Comparison of ENCODE assay signal across 17 mouse cellular contexts in genomic region chr17:13123308-13124038, GRCm38 (mm10). TPM values are rescaled to one million over a fixed set of nuclear protein-coding genes. Genes with fewer than 3 reads are reported as not detected.
DNase-seq lines count a peak whose midpoint lies in the region; ATAC-seq and TF ChIP-seq lines count a peak whose summit lies in the region.
"Not testable (repeated sequence)": the region's sequence is repeated elsewhere in the genome, so short reads cannot be mapped to it uniquely, and the experiment has no call there.
"Had no signal": no experiment of that assay in that cellular context is flagged by ENCODE, and none has a peak within 500 bp of the region (broad histone marks: within the 10 kb centered on the region; RNA-seq: fewer than 3 reads in every experiment).

No protein-coding gene starts in this region.

- WGBS in embryonic facial prominence, embryonic 12.5 days: 85% methylated on average over 2 of the region's 5 CpGs
- WGBS in hindbrain, embryonic 11.5 days: 90% methylated on average over 2 of the region's 5 CpGs
- 80% methylated on average over 2 of the region's 5 CpGs for WGBS in intestine, embryonic 14.5 days
- 93% methylated on average over 2 of the region's 5 CpGs for WGBS in limb, embryonic 15.5 days
- 100% methylated on average over 2 of the region's 5 CpGs for WGBS in midbrain, postnatal 0 days

- not testable (repeated sequence) for H3K27ac ChIP-seq in embryonic facial prominence, embryonic 12.5 days; hindbrain, embryonic 11.5 days (ENCODE audit: low read depth, low read length); intestine, embryonic 14.5 days (ENCODE audit: low read depth); limb, embryonic 15.5 days; midbrain, postnatal 0 days (ENCODE audit: low read depth, low read length)

- DNase-seq in hindbrain, embryonic 11.5 days (ENCODE audit: low spot score); intestine, embryonic 14.5 days (ENCODE audit: low spot score); midbrain, postnatal 0 days (ENCODE audit: low spot score): not testable (repeated sequence)

- not testable (repeated sequence) for H3K9ac ChIP-seq in embryonic facial prominence, embryonic 12.5 days; hindbrain, embryonic 11.5 days (ENCODE audit: low read depth, low read length); intestine, embryonic 14.5 days (ENCODE audit: low read length); limb, embryonic 15.5 days; midbrain, postnatal 0 days (replicated peaks; ENCODE audit: low read length, poor library complexity, severe bottlenecking)

- not testable (repeated sequence) for H3K36me3 ChIP-seq in embryonic facial prominence, embryonic 12.5 days; hindbrain, embryonic 11.5 days (ENCODE audit: control insufficient read depth, insufficient read depth, low read length); intestine, embryonic 14.5 days (ENCODE audit: control insufficient read depth, insufficient read depth, low read length); limb, embryonic 15.5 days; midbrain, postnatal 0 days (ENCODE audit: insufficient read depth, low read length)

- 0 out of 2 replicates have a peak, but pooled peaks have one; percentile 43 for ATAC-seq in embryonic facial prominence, embryonic 12.5 days (ENCODE audit: insufficient number of reproducible peaks, insufficient read depth, low FRiP score, low TSS enrichment)
- 0 out of 2 replicates have a peak, but pooled peaks have one; percentile 15 for ATAC-seq in granulocyte monocyte progenitor cell, adult 5-6 weeks (replicated peaks; ENCODE audit: poor library complexity, severe bottlenecking)
- peak; percentile 28 for ATAC-seq in hindbrain, embryonic 11.5 days (ENCODE audit: low FRiP score)
- ATAC-seq in intestine, embryonic 14.5 days (replicated peaks; ENCODE audit: low FRiP score, low TSS enrichment, low read depth): 0 out of 2 replicates have a peak, but pooled peaks have one; percentile 17
- peak; percentile 16; the same call in 1 of the 2 replicates for ATAC-seq in limb, embryonic 15.5 days (ENCODE audit: insufficient number of reproducible peaks, low FRiP score, low TSS enrichment, low read depth)
- peak; percentile 21; the same call in 1 of the 2 replicates for ATAC-seq in megakaryocyte progenitor cell, adult 5-6 weeks (replicated peaks; ENCODE audit: poor library complexity)
- peak; percentile 44; the same call in 1 of the 2 replicates for ATAC-seq in midbrain, postnatal 0 days (ENCODE audit: low FRiP score)

- H3K4me1 ChIP-seq in embryonic facial prominence, embryonic 12.5 days; hindbrain, embryonic 11.5 days (replicated peaks; ENCODE audit: control insufficient read depth, insufficient read depth, low read length); intestine, embryonic 14.5 days (replicated peaks; ENCODE audit: control insufficient read depth, insufficient read depth, low read length); limb, embryonic 15.5 days; midbrain, postnatal 0 days (ENCODE audit: insufficient read depth, low read length): not testable (repeated sequence)

- not testable (repeated sequence) for TF ChIP-seq CTCF in midbrain, postnatal 0 days (IDR thresholded peaks at IDR 0.05)

- H3K9me3 ChIP-seq in embryonic facial prominence, embryonic 12.5 days; hindbrain, embryonic 11.5 days (ENCODE audit: control insufficient read depth, low read length); intestine, embryonic 14.5 days (ENCODE audit: control insufficient read depth, low read length); limb, embryonic 15.5 days; midbrain, postnatal 0 days (ENCODE audit: low read length): not testable (repeated sequence)

- not testable (repeated sequence) for H3K4me2 ChIP-seq in embryonic facial prominence, embryonic 12.5 days (replicated peaks); hindbrain, embryonic 11.5 days (replicated peaks; ENCODE audit: low read depth, low read length); intestine, embryonic 14.5 days (ENCODE audit: low read length); limb, embryonic 15.5 days; midbrain, postnatal 0 days (ENCODE audit: low read depth, low read length, poor library complexity, severe bottlenecking)

- not testable (repeated sequence) for H3K27me3 ChIP-seq in embryonic facial prominence, embryonic 12.5 days; hindbrain, embryonic 11.5 days (ENCODE audit: control insufficient read depth, insufficient read depth, low read length); intestine, embryonic 14.5 days (replicated peaks; ENCODE audit: control insufficient read depth, insufficient read depth, low read length); limb, embryonic 15.5 days; midbrain, postnatal 0 days (ENCODE audit: insufficient read depth, low read length)

- H3K4me3 ChIP-seq in embryonic facial prominence, embryonic 12.5 days; hindbrain, embryonic 11.5 days (ENCODE audit: low read depth, low read length); intestine, embryonic 14.5 days (ENCODE audit: low read depth, low read length); limb, embryonic 15.5 days; midbrain, postnatal 0 days (ENCODE audit: low read depth, low read length): not testable (repeated sequence)

RNA-seq across cellular contexts. Expression of gene Unc93a, which starts 8.1 kb away (rescaled TPM):
- polyA plus RNA-seq in embryonic facial prominence, embryonic 12.5 days (2016; fragmentation: Nextera tagmentation; extraction: Ambion mirVana): not detected in 2 replicates
- total RNA-seq in granulocyte monocyte progenitor cell, adult 5-6 weeks (2014; fragmentation: Nextera tagmentation): not detected in 2 replicates
- not detected in 2 replicates for total RNA-seq in granulocyte monocyte progenitor cell, adult 5-6 weeks (2017)
- not detected in 2 replicates for polyA plus RNA-seq in hindbrain, embryonic 11.5 days (2014; fragmentation: Nextera tagmentation; extraction: Ambion mirVana)
- not detected in 2 replicates for polyA plus RNA-seq in intestine, embryonic 14.5 days (2014; fragmentation: Nextera tagmentation; extraction: Ambion mirVana)
- polyA plus RNA-seq in limb, embryonic 15.5 days (2015; fragmentation: Nextera tagmentation; extraction: Ambion mirVana): 0.08 and 0.14 TPM in 2 replicates
- total RNA-seq in megakaryocyte progenitor cell, adult 5-6 weeks (2015): not detected in 2 replicates
- 0.17 TPM in 1 of 2 replicates, not detected in the other for total RNA-seq in megakaryocyte progenitor cell, adult 5-6 weeks (2017)
- 0.14 TPM in 1 of 2 replicates, not detected in the other for total RNA-seq in midbrain, postnatal 0 days (2014; rRNA removed)
- 0.05 and 0.17 TPM in 2 replicates for polyA plus RNA-seq in midbrain, postnatal 0 days (2015; fragmentation: Nextera tagmentation; extraction: Ambion mirVana)
- total RNA-seq: gastrocnemius, adult 8-10 months; heart, adult 18-20 months; heart, postnatal 10 days; layer of hippocampus, postnatal 10 days had no signal
- polyA plus RNA-seq: cortical plate, adult 2 months; embryonic facial prominence, embryonic 14.5 days; G1E; limb, embryonic 10.5 days; liver, embryonic 14.5 days; neural tube, embryonic 14.5 days had no signal
